Mouse (Mus musculus) C2C12 (cell line): ENCODE data around the gene Creb3l4.

Experiments used
- CTCF ChIP-seq: IDR thresholded peaks from one replicate; pipeline ENCODE4 v1.5.1; 2011; ENCODE audit not compliant: control insufficient read depth, insufficient read depth, insufficient read length
- MAX ChIP-seq: IDR thresholded peaks from one replicate; pipeline ENCODE4 v1.6.1; 2011; ENCODE audit warnings: mild to moderate bottlenecking, control low read depth
- MYOD1 ChIP-seq: IDR thresholded peaks from one replicate; pipeline ENCODE4 v1.6.1; 2011; ENCODE audit warnings: low read depth; ENCODE audit not compliant: control insufficient read depth, insufficient read length

- no peak for TF ChIP-seq CTCF
- TF ChIP-seq MYOD1, result no peak
- TF ChIP-seq MAX, result no peak
Observed at GRCm38 (mm10) chr3:90208662-90209061, 34.6 kb downstream of the Creb3l4 start.
